Mouse (Mus musculus) skeletal muscle tissue, adult 2 months (tissue): ENCODE results near the gene Gm18596.
"Not testable (repeated sequence)": the region's sequence is repeated elsewhere in the genome, so short reads cannot be mapped to it uniquely, and the experiment has no call there.

Source experiments
- DNase-seq: peaks from one replicate; pipeline ENCODE4 v3.0.0-alpha.2; 2012; ENCODE audit warnings: low read depth, low spot score

Gm18596 gene

DNA sequence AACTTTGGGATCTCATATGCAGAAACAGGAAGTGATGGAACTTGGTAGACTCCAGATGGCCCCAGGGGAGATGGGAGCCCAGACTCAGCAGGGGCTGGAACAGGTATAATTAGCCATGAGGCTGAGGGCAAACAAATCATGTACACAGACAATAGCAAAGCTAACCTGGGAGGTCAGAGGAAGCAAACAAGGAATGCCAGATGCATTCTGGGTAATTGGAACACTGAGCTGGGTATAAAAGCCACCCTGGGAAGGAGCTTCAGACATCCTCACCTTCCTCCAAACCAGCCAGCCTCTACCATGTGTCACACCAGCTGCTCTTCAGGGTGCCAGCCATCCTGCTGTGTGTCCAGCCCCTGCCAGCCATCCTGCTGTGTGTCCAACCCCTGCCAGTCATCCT lies 31.3 kb downstream of the Gm18596 start, which contains the start of gene Gm10024:
TSS of gene Gm10024 (plus strand) at position 301 of the 400 bp plus-strand sequence.
- not testable (repeated sequence) for DNase-seq

DNA sequence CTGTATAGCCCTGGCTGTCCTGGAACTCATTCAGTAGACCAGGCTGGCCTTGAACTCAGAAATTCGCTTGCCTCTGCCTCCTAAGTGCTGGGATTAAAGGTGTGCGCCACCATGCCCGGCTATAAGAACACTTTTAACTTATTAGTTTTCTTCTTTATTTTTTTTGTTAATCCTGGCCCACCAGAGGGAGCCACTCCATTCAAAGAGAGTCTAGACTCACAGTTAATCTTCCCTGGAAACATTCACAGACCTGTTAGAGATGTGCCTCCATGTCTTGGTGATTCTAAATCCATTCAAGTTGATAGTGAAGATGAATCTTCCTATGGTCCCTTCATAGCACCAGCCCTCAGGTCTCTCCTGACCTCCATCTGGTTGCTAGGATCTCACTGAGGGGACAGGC lies 32.6 kb downstream of the Gm18596 start:
- DNase-seq = no peak

DNA sequence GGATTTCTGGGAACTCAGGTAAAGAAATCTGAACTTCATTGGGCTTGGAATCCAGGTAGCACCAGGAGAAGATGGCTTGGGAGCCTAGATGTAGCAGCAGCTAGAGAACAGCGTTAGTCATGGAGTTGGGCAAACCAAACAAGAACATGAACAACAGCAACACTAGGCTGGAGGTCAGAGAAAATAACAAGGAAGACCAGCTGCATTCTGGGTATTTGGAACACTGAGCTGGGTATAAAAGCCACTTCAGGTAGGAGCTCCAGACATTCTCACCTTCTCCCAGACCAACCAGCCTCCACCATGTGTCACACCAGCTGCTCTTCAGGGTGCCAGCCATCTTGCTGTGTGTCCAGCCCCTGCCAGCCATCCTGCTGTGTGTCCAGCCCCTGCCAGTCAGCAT lies 36.1 kb downstream of the Gm18596 start, which contains the start of gene Gm10272:
TSS of gene Gm10272 (plus strand) at position 301 of the 400 bp plus-strand sequence.
- DNase-seq = no peak

DNA sequence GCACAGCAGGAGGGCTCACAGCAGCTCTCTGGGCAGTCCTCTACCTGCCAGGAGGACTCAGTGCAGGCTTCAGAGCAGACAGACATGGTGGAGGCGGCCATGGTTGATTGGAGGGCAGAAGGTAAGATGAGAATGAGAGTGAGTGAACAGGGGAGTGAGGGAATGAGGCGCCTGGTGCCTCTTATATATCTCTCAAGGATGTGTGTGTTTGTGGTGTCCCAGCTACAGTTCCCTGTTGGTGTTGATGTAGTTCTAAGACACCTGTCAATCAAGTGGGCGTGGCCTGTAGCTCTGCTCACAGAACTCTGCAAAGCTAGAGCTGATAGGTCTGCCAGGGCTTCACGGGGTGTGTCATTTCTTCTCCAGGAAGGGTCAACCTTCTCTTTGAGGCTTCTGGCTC lies 45.3 kb downstream of the Gm18596 start, which contains the start of gene Gm9508:
TSS of gene Gm9508 (minus strand) at position 101 of the 400 bp plus-strand sequence.
- no peak for DNase-seq
